Mouse (Mus musculus): ENCODE data around the gene Slc6a15.

Slc6a15 gene

GRCm38 (mm10) chr10:103367371-103368295 lies at the start of gene Slc6a15:
TSS of gene Slc6a15 (plus strand) at chr10:103367783.
- DNase-seq (ENCODE audit: low read depth), result no peak

- DNase-seq (ENCODE audit: low read depth), result no peak
Measured at GRCm38 (mm10) chr10:103321941-103322340, 45.6 kb upstream of the Slc6a15 start.

GRCm38 (mm10) chr10:103323386-103323785 lies 44.2 kb upstream of the Slc6a15 start:
- DNase-seq (ENCODE audit: low read depth), result no peak

GRCm38 (mm10) chr10:103334306-103334705 lies 33.3 kb upstream of the Slc6a15 start:
- DNase-seq (ENCODE audit: low read depth), result no peak

GRCm38 (mm10) chr10:103339928-103340327 lies 27.7 kb upstream of the Slc6a15 start:
- no peak for DNase-seq (ENCODE audit: low read depth)

GRCm38 (mm10) chr10:103346797-103347196 lies 20.8 kb upstream of the Slc6a15 start:
- no peak for DNase-seq (ENCODE audit: low read depth)

- no peak for DNase-seq (ENCODE audit: low read depth)
Measured at GRCm38 (mm10) chr10:103368296-103369080, 905 bp downstream of the Slc6a15 start.

- DNase-seq (ENCODE audit: low read depth), result peak; percentile 34
Measured at GRCm38 (mm10) chr10:103369081-103369420, 1.5 kb downstream of the Slc6a15 start.

- DNase-seq (ENCODE audit: low read depth), result peak; percentile 3
Measured at GRCm38 (mm10) chr10:103402171-103402570, 34.6 kb downstream of the Slc6a15 start.

- no peak for DNase-seq (ENCODE audit: low read depth)
Measured at GRCm38 (mm10) chr10:103427717-103428116, 60.1 kb downstream of the Slc6a15 start.

- DNase-seq (ENCODE audit: low read depth), result no peak
Measured at GRCm38 (mm10) chr10:103442588-103442987, 75.0 kb downstream of the Slc6a15 start.

GRCm38 (mm10) chr10:103443070-103443469 lies 75.5 kb downstream of the Slc6a15 start:
- DNase-seq (ENCODE audit: low read depth), result peak; percentile 24

- no peak for DNase-seq (ENCODE audit: low read depth)
Measured at GRCm38 (mm10) chr10:103448340-103448739, 80.8 kb downstream of the Slc6a15 start.

- DNase-seq (ENCODE audit: low read depth), result no peak
Measured at GRCm38 (mm10) chr10:103457896-103458295, 90.3 kb downstream of the Slc6a15 start.

Measured in c-Kit-positive CD71-positive TER-119-negative erythroid progenitor cells, embryonic 14.5 days (primary cell).